Mouse (Mus musculus): ENCODE results near the gene Zwilch.
A peak's percentile ranks its signal among the peaks of the same experiment; 100 is the strongest.
"Not testable (repeated sequence)": the region's sequence is repeated elsewhere in the genome, so short reads cannot be mapped to it uniquely, and the experiment has no call there.

The Zwilch gene

GRCm38 (mm10) chr9:64178974-64179646 lies 6.2 kb upstream of the Zwilch start, which contains the start of gene Snapc5:
Gene Snapc5 (plus strand): TSS chr9:64179274.
- DNase-seq = peak; percentile 94 to 97

- DNase-seq = peak in 1 of 2 experiments; percentile 48
Measured at GRCm38 (mm10) chr9:64178610-64178973, 5.7 kb upstream of the Zwilch start.

GRCm38 (mm10) chr9:64175378-64175777 lies 2.5 kb upstream of the Zwilch start:
- no peak for DNase-seq

- DNase-seq = no peak
Measured at GRCm38 (mm10) chr9:64174766-64175165, 1.9 kb upstream of the Zwilch start.

- no peak for DNase-seq
Measured at GRCm38 (mm10) chr9:64174341-64174740, 1.4 kb upstream of the Zwilch start.

GRCm38 (mm10) chr9:64173666-64174220 lies 839 bp upstream of the Zwilch start:
- DNase-seq = no peak

- DNase-seq = no peak
Measured at GRCm38 (mm10) chr9:64172145-64172815, 624 bp downstream of the Zwilch start.

DNA sequence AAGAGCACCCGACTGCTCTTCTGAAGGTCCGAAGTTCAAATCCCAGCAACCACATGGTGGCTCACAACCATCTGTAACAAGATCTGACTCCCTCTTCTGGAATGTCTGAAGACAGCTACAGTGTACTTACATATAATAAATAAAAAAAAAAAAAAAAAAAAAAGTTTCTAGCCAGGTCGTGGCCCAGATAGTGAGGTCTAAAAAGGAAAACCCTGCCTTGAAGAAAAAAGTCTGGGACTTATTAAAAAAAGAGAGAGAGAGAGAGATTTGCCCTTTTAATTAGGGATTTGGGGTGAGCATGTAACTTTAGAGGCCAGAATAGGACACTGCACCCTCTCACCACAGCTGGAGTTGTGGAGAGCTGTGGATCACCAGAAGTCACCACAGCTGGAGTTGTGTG lies 2.9 kb downstream of the Zwilch start:
- not testable (repeated sequence) for DNase-seq

DNA sequence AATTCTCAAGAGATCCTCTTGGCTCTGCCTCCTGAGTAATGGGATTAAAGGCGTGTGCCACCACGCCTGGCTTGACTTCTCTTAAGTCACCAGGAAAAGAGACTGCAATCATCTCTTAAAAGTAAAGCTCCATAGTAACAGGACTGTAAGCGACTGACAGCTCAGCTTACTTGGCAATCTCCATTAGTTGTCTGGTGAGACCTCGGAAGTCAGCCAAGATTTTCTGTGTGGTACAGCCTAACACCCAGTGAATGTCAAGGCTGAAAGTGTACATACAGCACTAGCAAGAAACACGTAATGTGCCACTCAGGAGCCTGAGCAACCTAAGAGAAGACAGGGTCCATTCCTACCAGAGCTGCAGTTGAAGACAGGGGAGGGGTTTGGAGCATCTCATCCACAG lies 12.4 kb downstream of the Zwilch start:
- DNase-seq = no peak

DNA sequence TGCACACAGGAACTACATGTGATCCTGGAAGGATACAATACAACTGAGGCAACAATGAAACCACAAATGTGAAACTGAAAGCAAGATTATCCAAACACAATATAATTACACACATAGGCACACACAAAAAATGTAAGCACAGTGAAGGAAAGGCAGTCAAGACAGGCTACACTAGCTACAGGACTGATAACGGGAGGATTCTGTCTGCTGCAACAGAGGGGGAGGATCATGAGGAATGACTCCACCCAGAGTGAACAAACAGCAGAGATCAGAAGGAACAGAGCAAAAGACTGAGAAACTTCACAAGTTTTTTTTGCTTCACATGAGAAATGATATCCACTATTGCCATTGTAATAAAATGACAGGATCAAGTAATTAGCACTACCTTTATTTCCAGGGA lies 16.3 kb downstream of the Zwilch start:
- no peak for DNase-seq

DNA sequence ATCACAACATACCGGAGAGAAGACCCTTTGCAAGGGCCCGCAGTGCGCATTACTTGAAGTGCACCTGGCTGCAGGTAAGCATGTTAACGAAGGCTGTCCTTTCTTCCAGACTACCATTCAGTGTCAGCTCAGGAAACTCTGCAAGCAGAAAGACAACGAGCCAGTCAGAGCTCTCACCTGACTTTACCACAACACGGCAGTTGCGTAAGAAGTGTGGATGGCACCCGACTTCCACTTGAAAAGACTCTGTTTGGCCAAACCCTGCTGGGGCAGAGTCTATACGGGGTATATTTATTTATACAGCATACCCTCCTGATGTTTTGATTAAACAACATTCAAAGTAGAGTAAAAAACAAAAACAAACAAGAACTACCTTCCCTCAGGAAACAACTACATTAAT lies 33.0 kb downstream of the Zwilch start:
- no peak for DNase-seq

DNA sequence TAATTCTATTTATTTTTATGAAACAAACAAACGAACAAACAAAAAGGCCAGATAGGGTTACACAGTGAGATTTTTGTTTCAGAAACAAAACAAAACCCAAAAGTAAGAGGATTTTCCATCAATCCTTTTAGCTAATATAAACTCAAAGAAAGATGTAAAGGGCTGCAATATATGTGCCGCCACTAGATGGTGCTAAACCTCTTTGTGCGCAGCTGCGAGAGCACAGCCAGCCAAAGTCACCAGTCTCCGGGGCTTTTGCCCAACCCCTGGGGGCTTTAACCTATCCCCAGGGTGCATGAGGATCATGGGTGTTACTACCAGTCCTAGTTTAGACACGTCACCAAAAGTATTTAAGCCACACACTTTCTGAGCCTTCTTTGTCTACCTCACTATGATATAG lies 34.0 kb downstream of the Zwilch start:
- DNase-seq = peak; percentile 70 to 71

- no peak for DNase-seq
Measured at GRCm38 (mm10) chr9:64131623-64132022, 41.3 kb downstream of the Zwilch start.

DNA sequence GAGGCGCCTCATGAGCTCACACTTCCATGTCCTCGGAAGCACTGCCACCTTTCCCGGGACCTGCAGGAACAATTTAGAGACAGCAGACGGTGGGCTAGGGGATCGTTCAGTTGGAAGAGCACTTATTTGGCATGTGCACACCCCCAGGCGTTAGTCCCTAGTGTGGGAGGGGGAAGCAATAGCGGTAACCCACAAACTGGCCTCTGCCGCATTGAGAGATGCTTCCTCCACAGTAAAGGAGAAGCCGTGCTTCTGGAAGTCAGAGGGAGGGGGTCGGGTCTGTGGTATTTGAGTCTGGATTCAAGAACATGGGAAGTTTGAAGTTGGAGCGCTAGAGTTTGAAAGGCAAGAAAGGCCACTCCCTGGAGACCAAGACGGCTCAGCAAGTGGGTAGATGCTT lies 46.8 kb downstream of the Zwilch start:
- no peak for DNase-seq

DNA sequence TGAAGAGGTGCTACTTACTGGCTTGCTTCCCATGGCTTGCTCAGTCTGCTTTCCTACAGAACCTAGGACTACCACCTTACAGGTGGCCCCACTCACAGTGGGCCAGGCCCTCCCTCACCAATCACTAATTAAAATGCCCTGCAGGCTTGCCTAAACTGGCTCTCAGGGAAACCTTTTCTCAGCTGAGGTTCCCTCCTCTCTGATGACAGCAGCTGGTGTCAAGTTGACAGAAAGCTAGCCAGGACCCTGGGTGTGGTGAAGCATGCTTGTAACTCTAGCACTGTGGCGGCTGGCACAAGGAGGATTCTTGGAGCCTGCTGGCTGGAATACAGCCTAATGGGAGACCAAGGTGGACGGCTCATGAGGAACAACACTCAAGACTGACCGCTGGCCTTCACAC lies 47.6 kb downstream of the Zwilch start:
- peak; percentile 16 to 45 for DNase-seq

DNA sequence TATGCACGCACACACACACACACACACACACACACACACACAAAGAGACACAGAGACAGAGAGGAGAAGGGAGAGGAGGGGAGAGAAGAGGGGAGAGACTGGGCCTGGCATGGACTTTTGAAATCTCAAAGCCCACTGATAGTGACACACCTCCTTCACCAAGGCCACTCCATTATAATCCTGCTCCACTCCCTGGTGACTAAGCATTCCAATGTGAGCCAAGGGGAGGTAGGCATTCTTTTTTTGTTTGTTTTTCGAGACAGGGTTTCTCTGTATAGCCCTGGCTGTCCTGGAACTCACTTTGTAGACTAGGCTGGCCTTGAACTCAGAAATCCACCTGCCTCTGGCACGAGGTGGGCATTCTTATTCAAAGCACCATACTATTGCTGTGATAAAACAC lies 48.1 kb downstream of the Zwilch start:
- DNase-seq = not testable (repeated sequence)

GRCm38 (mm10) chr9:64122601-64123000 lies 50.3 kb downstream of the Zwilch start:
- no peak for DNase-seq

DNA sequence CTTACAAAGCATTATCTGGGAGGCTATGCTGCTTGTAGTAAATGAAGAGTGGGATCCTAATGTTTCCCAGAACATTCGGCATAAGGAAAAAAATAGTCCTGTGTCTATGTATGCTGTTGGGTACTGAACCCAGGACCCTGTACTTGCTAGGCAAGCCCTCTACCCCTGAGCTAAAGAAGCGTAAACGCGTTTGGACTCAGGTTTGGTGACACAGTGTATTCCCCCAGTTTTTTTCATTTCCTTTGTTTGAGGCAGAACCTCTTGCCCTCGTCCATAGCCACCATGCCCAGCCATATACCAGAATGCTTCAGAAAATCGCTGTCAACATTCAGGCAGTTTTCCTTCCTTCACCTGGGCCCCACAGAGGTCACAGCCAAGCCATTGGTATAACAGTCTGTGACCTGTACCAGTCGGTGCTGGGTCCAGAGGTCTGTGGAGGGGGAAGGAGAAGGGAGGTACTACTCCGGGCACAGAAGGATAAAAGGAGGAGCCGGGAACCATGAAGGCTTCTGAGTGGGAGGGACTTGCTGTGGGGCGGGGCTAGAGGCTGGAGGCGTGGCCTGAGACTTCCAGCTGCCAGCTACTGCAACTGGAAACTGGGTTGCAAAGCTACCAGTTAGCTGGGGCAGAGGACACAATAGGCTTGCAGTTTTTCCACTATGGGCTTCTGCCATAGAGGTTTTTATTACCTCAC lies 52.2 kb downstream of the Zwilch start:
- peak; percentile 75 to 83 for DNase-seq

GRCm38 (mm10) chr9:64119898-64120297 lies 53.0 kb downstream of the Zwilch start:
- DNase-seq = peak; percentile 75 to 82

DNA sequence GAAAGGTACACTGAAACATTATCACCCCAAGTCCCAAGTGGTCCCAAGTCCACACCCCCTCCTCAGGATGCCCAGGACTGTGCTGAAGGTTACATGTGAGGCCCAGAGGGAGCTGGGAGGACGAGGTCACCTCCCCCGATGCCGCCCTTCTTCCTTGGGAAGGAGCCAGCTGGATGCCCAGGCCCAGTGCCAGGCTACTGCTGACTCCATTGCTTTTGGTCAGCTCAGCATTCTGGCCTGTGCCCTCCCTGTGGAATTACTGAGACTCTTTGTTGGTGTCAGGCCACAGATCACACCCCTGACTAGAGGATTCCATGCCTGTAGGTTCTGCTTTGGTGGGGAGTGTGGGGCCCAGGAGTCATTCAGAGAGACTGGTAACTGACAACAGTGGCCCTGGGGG lies 56.0 kb downstream of the Zwilch start, which contains the start of gene Lctl:
Gene Lctl (plus strand): TSS at position 272 of the 400 bp plus-strand sequence.
- peak; percentile 58 to 68 for DNase-seq

GRCm38 (mm10) chr9:64115756-64116155 lies 57.1 kb downstream of the Zwilch start:
- DNase-seq = no peak

DNA sequence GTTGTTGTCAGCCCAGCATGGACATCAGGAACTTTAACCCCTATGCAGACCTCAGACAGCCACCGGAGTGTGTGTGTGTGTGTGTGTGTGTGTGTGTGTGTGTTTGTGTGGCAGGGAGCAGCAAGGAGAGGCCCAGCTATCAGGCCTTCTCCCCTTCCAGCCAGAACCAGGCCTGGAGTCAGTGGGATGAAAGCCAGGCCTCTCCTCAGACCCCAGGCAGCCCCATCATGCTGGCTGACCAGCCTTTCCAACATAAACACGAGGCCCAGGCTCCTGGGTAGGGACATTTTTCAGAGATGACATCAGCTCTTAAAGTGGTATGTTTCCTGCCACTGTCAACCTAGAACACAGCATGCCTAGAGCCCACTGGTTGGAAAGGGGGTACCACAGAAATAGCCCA lies 58.3 kb downstream of the Zwilch start:
- DNase-seq = peak; percentile 15 to 43

DNA sequence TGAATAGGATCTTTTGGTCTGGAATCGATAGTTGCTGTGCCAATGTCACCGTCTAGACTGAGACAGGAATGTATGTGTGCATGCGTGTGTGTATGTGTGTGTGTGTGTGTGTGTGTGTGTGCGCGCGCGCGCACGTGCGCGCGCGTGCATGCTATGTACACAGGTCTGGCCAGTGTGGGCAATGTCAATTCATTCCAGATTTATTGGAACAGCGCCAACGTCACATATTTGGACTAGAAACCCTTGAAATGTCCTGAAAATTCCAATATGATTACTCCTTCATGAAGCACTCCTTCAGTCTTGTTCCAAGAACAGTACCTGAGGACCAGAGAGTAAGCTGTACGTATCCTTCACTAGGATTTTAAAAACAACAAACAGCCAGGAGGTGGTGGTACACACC lies 62.4 kb downstream of the Zwilch start:
- no peak for DNase-seq

DNA sequence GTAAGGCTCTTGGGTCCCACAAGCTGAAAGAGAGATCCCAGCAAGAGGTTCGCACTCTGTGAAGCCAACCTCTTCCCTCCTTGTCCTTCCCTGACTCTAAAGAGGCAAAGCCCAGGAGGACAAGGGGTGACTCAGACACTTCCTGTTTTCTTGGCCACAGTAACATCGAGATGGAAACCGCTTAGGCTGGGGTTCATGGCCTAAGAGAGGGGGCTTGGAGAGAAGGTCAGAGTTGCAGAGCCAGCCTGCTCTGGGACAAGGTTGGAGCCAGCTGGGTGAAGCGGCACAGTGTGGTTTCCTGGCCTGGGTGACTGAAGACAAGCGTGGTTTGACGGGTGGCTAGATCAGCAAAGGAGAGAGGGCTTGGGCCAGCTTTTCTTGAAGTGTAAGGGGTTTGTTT lies 67.6 kb downstream of the Zwilch start:
- DNase-seq = no peak

Data from kidney, postnatal 4 days (tissue).